Mouse (Mus musculus): ENCODE results near the gene Apaf1. TPM values are rescaled to one million over a fixed set of nuclear protein-coding genes. Genes with fewer than 3 reads are reported as not detected.

The Apaf1 gene
- total RNA-seq, 2 experiments from 2014 or later: 12.7 to 15.4 TPM

DNA sequence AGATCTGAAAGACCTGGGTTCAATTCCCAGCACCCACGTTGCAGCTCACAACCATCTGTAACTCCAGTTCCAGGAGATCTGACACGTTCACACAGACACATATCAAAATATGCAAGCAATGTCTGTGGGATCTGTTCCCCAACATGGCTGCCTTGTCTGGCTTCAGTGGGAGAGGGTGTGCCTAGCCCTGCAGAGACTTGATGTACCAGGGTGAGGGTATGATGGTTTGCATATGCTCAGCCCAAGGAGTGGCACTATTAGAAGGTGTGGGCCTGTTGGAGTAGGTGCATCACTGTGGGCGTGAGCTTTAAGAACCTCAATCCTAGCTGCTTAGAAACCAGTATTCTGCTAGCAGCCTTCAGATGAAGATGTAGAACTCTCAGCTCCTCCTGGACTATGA lies 23.4 kb upstream of the Apaf1 start:
- Histone ChIP-seq H3K4me3 (no peak overlapping the region), H3K27ac (no peak overlapping the region)
- no peak for TF ChIP-seq CTCF (conservative IDR thresholded peaks at IDR 0.05)
- no peak for DNase-seq (ENCODE audit: low spot score in 2 of 2)

DNA sequence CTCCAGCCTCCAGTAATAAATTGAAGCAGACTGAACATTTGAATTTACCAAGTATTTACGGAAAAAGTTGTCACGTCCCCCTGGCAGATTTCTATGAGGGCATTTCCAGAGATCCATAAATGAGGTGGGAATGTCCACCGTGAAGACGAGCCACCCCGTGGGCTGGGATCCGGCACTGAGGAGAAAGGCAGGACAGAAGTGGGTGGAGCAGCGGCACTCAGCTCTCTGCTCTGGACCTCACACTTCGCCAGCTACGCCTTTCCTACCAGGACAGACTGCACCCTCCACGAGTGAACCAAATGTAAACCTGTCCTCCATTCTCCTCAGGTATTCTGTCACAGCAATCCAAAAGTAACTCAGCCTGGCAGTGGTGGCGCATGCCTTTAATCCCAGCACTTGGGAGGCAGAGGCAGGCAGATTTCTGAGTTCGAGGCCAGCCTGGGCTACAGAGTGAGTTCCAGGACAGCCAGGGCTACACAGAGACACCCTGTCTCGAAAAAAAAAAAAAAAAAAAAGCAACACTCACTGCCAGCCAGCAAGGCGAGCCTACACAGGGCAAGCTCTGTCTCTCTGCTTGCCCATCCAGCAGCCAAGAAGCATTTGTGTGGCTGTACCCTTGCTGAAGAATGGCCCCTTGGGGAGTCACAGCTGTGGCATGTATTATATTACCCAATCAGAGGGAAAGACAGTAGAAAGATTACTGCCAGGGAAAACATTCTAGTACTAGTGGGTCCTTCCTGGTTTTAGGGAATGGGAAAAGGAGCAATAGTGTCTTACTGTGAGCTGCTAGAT lies 20.4 kb upstream of the Apaf1 start:
- no peak for DNase-seq (ENCODE audit: low spot score in 2 of 2)
- Histone ChIP-seq H3K4me3 (no peak overlapping the region), H3K27ac (no peak overlapping the region)
- no peak for TF ChIP-seq CTCF (conservative IDR thresholded peaks at IDR 0.05)

DNA sequence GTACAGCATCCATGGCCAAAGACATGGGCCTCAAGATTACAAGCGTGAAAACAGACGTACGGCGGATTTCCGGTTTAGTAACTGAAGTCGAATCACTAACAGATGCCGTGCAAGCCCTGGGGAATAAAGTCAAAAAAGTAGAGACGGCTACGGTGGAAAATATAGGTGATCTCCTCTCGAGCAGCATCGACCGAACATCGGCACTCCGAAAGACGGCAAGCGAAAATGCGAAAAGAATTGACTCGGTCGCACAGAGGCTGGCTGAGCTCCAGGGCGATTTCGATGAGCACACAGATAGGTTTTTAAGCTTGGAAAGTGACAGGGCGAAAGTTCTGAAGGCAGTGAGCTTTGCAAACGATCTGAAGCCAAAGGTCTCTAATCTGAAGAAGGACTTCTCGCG lies 19.4 kb upstream of the Apaf1 start:
- TF ChIP-seq CTCF (conservative IDR thresholded peaks at IDR 0.05): no peak
- Histone ChIP-seq H3K27ac (no peak overlapping the region), H3K4me3 (no peak overlapping the region)
- DNase-seq (ENCODE audit: low spot score in 2 of 2): no peak

DNA sequence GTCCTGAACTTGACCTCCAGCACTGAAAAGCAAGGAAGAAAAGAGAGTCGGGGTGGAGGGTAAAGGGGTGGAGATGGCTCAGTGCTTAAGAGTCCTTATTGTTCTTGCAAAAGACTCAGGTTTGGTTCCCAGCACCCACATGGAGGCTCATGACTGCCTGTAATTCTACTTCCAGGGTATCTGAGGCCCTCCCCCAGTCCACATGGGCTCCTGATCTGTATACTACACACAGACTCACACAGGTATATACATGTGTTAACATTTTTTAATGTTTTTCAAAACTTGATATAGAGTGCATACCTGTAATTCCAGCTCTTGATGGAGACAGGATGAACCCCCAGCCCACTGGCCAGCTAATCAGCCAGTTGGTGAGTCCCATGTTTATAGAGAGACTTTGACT lies 17.5 kb upstream of the Apaf1 start:
- no peak for TF ChIP-seq CTCF (conservative IDR thresholded peaks at IDR 0.05)
- Histone ChIP-seq H3K27ac (no peak overlapping the region), H3K4me3 (no peak overlapping the region)
- no peak for DNase-seq (ENCODE audit: low spot score in 2 of 2)

DNA sequence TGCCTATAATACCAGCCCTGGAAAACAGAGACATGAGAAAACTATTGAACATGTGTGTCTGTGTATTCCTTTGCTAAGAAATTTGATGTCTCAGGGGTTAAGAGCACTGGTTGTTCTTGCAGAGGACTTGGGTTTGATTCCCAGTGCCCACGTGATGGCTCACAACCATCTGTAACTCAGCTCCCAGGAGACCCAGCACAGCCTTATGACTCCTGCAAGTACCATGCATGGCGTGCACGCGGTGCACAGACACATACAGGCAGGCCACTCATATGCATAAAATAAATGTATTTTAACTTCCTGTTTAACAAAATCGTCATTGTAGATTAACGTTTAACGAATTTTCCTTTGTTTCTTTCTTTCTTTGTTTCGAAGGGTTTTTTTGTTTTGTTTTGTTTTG lies 15.5 kb upstream of the Apaf1 start:
- TF ChIP-seq CTCF (conservative IDR thresholded peaks at IDR 0.05): no peak
- DNase-seq (ENCODE audit: low spot score in 2 of 2): no peak
- no peak overlapping the region for H3K4me3 ChIP-seq
- no peak overlapping the region for H3K27ac ChIP-seq

DNA sequence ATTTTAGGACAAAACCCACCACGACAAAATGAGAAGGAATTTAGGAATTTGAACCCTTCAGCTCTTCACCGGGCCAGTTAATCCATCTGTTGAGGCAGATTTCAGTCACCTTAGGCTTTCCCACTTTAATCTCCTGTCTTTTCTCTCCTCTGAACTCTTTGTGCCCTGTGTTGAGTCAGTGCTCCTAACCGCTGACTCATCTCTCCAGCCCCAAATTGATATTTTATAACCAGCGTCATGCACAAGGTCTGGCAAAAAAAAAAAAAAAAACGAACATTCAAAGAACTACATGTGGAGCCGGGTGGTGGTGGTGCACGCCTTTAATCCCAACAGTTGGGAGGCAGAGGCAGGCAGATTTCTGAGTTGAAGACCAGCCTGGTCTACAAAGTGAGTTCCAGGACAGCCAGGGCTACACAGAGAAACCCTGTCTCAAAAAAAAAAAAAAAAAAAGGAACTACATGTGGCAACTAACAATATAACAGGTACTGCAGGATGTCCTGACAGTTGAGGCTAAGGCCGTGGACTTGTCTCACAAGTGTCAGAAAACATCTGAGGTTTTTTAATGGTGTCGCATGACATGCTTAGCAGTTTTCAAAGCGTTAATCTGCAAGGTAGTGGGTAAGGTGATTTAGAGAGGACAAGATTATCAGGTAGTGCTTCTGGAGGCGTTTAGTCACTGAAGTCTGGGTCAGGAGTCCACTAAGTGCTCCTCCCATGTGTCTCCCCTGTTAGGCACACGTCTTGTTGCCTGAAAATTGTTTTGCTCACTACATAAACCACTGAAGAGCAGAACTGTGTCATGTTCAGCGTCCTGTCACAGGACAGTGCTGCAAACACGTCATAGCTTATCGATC lies 11.9 kb upstream of the Apaf1 start:
- no peak overlapping the region for H3K27ac ChIP-seq
- no peak for DNase-seq (ENCODE audit: low spot score in 2 of 2)
- no peak for TF ChIP-seq CTCF (conservative IDR thresholded peaks at IDR 0.05)
- H3K4me3 ChIP-seq: no peak overlapping the region

DNA sequence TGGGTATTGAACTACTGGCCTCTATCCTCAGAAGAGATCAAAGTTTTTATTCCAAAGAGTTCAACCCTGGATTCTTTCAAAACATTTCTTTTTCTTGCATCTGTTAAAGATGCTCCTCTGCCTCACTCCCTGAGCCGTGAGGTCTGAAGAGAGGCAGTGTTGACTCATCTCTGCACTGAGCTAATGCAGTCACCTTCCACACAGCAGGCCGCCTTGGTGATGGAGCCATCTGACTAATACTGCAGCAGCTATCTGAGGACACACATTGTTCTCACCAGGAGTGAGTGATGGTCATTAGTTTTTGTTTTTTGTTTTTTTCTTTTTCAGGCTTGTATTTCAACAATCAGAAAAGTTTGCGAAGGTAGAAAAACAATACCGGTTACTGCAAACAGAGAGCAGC lies 10.2 kb upstream of the Apaf1 start:
- DNase-seq (ENCODE audit: low spot score in 2 of 2): no peak
- no peak for TF ChIP-seq CTCF (conservative IDR thresholded peaks at IDR 0.05)
- Histone ChIP-seq H3K27ac (no peak overlapping the region), H3K4me3 (no peak overlapping the region)

DNA sequence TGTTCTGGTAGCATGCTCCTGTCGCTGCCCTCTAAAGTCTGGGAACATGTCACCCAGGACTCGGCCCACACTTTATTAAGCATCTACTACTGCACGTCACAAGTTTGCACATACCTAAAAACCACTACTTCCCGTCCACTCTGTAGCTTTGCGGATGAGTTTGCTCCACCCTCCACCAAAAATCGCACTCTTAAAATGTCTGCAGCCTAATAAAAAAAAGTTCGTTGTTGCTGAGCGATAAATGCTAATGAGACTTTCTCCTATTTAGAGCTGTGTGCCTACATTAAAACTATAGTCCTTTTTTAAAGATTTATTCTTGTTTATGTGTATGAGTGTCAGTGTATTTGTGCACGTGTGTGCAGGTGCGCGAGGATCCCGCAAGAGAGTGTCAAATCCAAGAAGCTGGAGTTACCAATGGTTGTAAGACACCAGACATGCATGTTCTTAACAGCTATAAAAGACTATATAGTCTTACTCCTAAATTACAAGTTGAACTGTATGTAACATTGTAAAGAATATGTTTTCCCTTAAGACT lies 890 bp upstream of the Apaf1 start:
- TF ChIP-seq CTCF (conservative IDR thresholded peaks at IDR 0.05): no peak
- Histone ChIP-seq H3K4me3 (peak overlapping the region; percentile 95), H3K27ac (peak overlapping the region; percentile 86)
- DNase-seq (ENCODE audit: low spot score in 2 of 2): no peak

DNA sequence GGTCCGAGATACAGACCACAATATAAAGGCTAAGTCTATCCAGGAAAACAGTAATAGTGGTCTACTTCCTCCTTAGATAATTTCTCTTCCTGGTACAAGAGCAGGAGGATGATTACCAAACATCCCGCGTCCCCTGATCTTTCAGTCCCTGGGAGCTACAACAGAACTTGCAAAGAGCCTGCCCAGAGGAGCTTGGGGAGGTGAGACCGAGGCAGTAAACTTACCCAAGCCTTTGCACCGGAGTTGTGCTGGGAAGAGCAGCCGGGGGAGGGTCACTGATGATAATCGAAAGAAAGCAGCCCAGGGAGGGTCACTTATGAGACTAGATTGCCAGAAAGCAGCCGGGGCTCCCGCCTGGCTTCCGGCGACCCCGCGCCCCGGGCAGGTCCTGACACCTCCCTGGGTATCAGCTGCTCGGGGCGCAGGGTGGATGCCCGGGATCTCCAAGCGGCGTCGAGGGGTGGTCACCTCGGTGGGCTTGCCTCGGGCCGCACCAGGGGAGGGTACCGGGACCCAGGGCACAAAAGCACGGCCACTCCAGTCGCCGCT lies 537 bp downstream of the Apaf1 start:
- TF ChIP-seq CTCF (conservative IDR thresholded peaks at IDR 0.05): no peak
- Histone ChIP-seq H3K4me3 (peak overlapping the region; percentile 95), H3K27ac (peak overlapping the region; percentile 79)
- no peak for DNase-seq (ENCODE audit: low spot score in 2 of 2)

DNA sequence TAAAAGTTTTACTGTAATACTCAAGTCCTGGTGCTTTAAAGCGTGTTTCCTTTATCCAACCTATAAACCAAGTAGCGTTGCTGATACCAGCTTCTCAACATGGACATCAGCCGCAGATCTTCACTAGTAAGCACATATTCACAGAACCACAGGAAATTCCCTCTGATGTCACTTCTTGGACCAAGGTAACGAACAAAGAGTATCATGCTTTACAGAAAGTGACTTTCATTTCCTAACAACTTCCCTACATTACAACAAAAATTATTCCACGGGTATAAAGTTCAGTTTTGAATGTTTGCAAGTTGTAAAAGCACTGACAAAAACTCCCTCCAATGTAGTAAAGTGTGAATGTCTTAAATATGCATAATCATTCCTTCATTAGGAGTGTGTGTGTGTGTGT lies 2.0 kb downstream of the Apaf1 start:
- no peak for DNase-seq (ENCODE audit: low spot score in 2 of 2)
- TF ChIP-seq CTCF (conservative IDR thresholded peaks at IDR 0.05): no peak
- no peak overlapping the region for H3K27ac ChIP-seq
- no peak overlapping the region for H3K4me3 ChIP-seq

DNA sequence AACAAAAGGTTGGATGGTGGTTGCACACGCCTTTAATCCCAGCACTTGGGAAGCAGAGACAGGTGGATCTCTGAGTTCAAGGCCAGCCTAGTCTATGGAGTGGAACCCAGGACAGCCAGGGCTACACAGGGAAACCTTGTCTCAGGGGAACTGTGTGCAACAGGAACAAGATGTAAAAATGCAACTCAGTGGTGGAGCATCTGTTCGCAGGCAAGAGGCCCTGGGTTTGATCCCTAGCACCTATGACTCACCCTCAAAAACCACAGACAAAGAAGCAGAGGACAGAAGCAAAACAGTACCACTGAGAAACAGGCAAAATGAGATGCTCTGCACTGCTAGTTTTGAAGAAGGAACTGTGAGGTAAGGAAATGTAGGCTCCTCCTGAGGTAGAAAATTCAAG lies 5.9 kb downstream of the Apaf1 start:
- no peak overlapping the region for H3K4me3 ChIP-seq
- DNase-seq (ENCODE audit: low spot score in 2 of 2): no peak
- no peak for TF ChIP-seq CTCF (conservative IDR thresholded peaks at IDR 0.05)
- H3K27ac ChIP-seq: no peak overlapping the region

DNA sequence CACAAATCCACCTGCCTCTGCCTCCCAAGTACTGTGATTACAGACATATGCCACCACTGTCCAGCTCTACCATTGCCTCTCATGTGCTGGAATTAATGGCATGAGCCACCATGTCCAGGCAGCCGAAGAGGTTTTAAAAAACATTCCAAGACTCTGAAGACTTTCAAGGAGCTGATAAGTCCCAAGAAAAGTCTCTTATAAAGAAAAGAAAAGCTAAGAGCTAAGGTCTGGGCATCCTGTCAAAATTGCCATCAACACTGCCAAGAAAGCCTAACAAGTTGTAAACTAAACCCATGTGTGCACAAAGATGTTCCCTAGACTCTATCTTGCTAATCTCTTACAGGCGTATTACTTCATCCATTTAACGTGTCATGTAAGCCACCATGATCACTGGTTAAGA lies 9.2 kb downstream of the Apaf1 start:
- Histone ChIP-seq H3K4me3 (no peak overlapping the region), H3K27ac (no peak overlapping the region)
- DNase-seq (ENCODE audit: low spot score in 2 of 2): no peak
- TF ChIP-seq CTCF (conservative IDR thresholded peaks at IDR 0.05): no peak

DNA sequence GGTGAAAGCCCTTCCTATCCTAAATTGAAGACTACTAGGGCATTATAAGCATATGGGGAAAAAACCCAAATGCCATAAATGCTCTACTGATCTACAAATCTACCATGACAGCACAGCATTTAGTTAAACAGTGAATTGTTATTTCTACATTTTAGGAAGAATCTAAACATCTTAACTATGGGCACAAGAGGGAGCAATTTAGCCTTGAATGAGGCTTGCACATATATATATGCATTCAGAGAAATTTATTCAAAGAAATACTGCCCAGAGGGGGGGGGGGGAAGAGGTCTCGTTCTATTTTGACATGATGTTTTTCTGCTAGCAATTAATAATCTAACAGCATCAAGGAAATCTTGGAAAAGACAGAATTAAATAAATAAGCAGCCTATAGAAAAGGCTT lies 10.8 kb downstream of the Apaf1 start:
- DNase-seq (ENCODE audit: low spot score in 2 of 2): no peak
- no peak overlapping the region for H3K4me3 ChIP-seq
- TF ChIP-seq CTCF (conservative IDR thresholded peaks at IDR 0.05): peak; percentile 66
- no peak overlapping the region for H3K27ac ChIP-seq

All from layer of hippocampus, adult 2 months (tissue).